Mouse (Mus musculus) fibroblast of lung, adult 2 months (primary cell): ENCODE measurements around the gene Usp12.
A peak's percentile ranks its signal among the peaks of the same experiment; 100 is the strongest.

Source experiments
- DNase-seq: peaks from one replicate; pipeline ENCODE4 v3.0.0-alpha.2; 2011; ENCODE audit warnings: low read depth

Usp12 gene

GRCm38 (mm10) chr5:146794853-146795252, at the start of gene Usp12:
Usp12 (minus strand) TSS chr5:146795006.
- peak; percentile 78 for DNase-seq

GRCm38 (mm10) chr5:146844301-146844941, 49.6 kb upstream of the Usp12 start:
- DNase-seq, result no peak

- no peak for DNase-seq
Measured at GRCm38 (mm10) chr5:146841996-146842395, 47.2 kb upstream of the Usp12 start.

GRCm38 (mm10) chr5:146841301-146841700, 46.5 kb upstream of the Usp12 start:
- DNase-seq, result no peak

GRCm38 (mm10) chr5:146840422-146840821, 45.6 kb upstream of the Usp12 start:
- DNase-seq, result no peak

GRCm38 (mm10) chr5:146839760-146840159, 45.0 kb upstream of the Usp12 start:
- no peak for DNase-seq

GRCm38 (mm10) chr5:146838836-146839648, 44.2 kb upstream of the Usp12 start:
- no peak for DNase-seq

GRCm38 (mm10) chr5:146837967-146838720, 43.3 kb upstream of the Usp12 start:
- DNase-seq, result no peak

- DNase-seq, result no peak
Measured at GRCm38 (mm10) chr5:146834959-146835358, 40.2 kb upstream of the Usp12 start.

- no peak for DNase-seq
Measured at GRCm38 (mm10) chr5:146833673-146834201, 38.9 kb upstream of the Usp12 start.

GRCm38 (mm10) chr5:146832769-146833448, 38.1 kb upstream of the Usp12 start, which contains the start of gene Rpl21:
Rpl21 (plus strand) TSS chr5:146832890.
- DNase-seq, result peak; percentile 93

- no peak for DNase-seq
Measured at GRCm38 (mm10) chr5:146832435-146832768, 37.6 kb upstream of the Usp12 start.

- no peak for DNase-seq
Measured at GRCm38 (mm10) chr5:146829528-146829927, 34.7 kb upstream of the Usp12 start.

- no peak for DNase-seq
Measured at GRCm38 (mm10) chr5:146823005-146823404, 28.2 kb upstream of the Usp12 start.

GRCm38 (mm10) chr5:146818906-146819623, 24.3 kb upstream of the Usp12 start:
- no peak for DNase-seq

GRCm38 (mm10) chr5:146817583-146817982, 22.8 kb upstream of the Usp12 start:
- no peak for DNase-seq

- no peak for DNase-seq
Measured at GRCm38 (mm10) chr5:146815394-146815793, 20.6 kb upstream of the Usp12 start.

GRCm38 (mm10) chr5:146813421-146813820, 18.6 kb upstream of the Usp12 start:
- no peak for DNase-seq

- DNase-seq, result no peak
Measured at GRCm38 (mm10) chr5:146812866-146813265, 18.1 kb upstream of the Usp12 start.

GRCm38 (mm10) chr5:146809951-146810350, 15.1 kb upstream of the Usp12 start:
- DNase-seq, result no peak

GRCm38 (mm10) chr5:146806004-146806430, 11.2 kb upstream of the Usp12 start:
- no peak for DNase-seq
